Mouse (Mus musculus): Measurements from ENCODE around the gene Filip1. TPM values are rescaled to one million over a fixed set of nuclear protein-coding genes. Genes with fewer than 3 reads are reported as not detected.

Gene Filip1
- polyA plus RNA-seq, 1 experiment: not detected

DNA sequence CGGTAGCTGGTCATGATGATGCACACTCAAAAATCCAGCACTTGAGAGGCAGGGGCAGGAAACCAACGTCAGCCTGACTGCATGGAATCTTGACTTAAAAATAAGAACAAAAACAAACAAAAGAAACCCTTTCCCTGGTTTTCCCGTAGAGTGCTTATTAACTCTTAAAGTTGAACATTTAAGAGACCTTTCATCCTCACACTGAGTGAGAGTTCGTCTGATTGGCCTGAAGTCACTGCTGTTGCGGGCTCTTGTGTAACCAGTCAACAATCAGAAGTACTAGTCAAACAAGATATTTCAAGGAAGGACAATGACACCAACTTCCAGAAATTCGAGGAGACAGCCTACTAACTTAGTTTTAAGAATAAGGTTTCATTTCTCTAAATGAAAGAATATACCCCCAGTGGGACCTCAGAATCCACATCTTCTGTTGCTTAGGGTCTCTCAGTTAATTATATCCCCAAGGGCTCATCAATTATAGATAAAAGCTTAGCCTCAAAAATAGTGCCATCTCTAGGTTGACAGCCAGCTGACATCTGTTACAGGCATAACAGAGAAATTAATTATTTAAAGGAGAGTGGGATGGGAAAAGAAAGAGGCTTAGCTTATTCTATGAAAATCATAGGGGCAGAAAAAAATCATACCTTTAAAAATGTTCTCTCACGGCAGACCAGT, 216.1 kb downstream of the Filip1 start:
- H3K27me3 ChIP-seq (replicated peaks): no peaks in the 10 kb centered on the region
- TF ChIP-seq FLI1 (IDR thresholded peaks at IDR 0.05; ENCODE audit: low read length) (no peak), GATA1 (IDR thresholded peaks at IDR 0.05; ENCODE audit: borderline replicate concordance, low read length) (no peak)
- no peaks in the 10 kb centered on the region for H3K9me3 ChIP-seq
- no peaks in the 10 kb centered on the region for H3K36me3 ChIP-seq (replicated peaks; ENCODE audit: low read length)
- H3K4me3 ChIP-seq (replicated peaks): no peak overlapping the region
- peaks cover 26% of the 10 kb centered on the region for H3K4me1 ChIP-seq

GRCm38 (mm10) chr9:79795076-79795475, 217.6 kb downstream of the Filip1 start:
- no peaks in the 10 kb centered on the region for H3K36me3 ChIP-seq (replicated peaks; ENCODE audit: low read length)
- H3K27me3 ChIP-seq (replicated peaks): no peaks in the 10 kb centered on the region
- peaks cover 37% of the 10 kb centered on the region for H3K4me1 ChIP-seq
- TF ChIP-seq GATA1 (IDR thresholded peaks at IDR 0.05; ENCODE audit: borderline replicate concordance, low read length) (no peak), FLI1 (IDR thresholded peaks at IDR 0.05; ENCODE audit: low read length) (no peak)
- peak overlapping the region; percentile 54 for H3K4me3 ChIP-seq (replicated peaks)
- no peaks in the 10 kb centered on the region for H3K9me3 ChIP-seq

- Histone ChIP-seq H3K36me3 (replicated peaks; ENCODE audit: low read length) (no peaks in the 10 kb centered on the region), H3K27me3 (replicated peaks) (no peaks in the 10 kb centered on the region), H3K4me3 (replicated peaks) (peak within 1 kb of the TSS; percentile 100), H3K4me1 (peaks cover 49% of the 10 kb centered on the region), H3K9me3 (no peaks in the 10 kb centered on the region)
- TF ChIP-seq GATA1 (IDR thresholded peaks at IDR 0.05; ENCODE audit: borderline replicate concordance, low read length) (no peak), FLI1 (IDR thresholded peaks at IDR 0.05; ENCODE audit: low read length) (no peak; the same call in 1 of the 2 replicates)
These were observed 219.5 kb downstream of the Filip1 start, which contains the start of gene Tmem30a for GRCm38 (mm10) chr9:79792841-79793835. TSS of gene Tmem30a (minus strand) at chr9:79793507.

DNA sequence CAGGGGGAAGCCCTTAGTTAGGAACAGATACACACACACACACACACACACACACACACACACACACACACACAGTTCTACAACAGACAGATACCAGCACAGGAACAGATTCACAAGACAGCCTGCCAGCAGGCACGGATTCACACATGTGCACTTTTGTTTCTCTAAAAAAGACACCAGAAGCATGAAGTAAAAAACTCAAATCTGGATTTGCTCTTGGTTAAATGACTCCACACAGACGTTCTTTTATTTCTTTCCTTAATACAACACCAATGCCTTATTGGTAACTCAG, 226.9 kb downstream of the Filip1 start:
- Histone ChIP-seq H3K4me1 (peaks cover 60% of the 10 kb centered on the region), H3K36me3 (replicated peaks; ENCODE audit: low read length) (peaks cover 5% of the 10 kb centered on the region), H3K27me3 (replicated peaks) (no peaks in the 10 kb centered on the region), H3K4me3 (replicated peaks) (no peak overlapping the region), H3K9me3 (no peaks in the 10 kb centered on the region)
- TF ChIP-seq GATA1 (IDR thresholded peaks at IDR 0.05; ENCODE audit: borderline replicate concordance, low read length) (no peak), FLI1 (IDR thresholded peaks at IDR 0.05; ENCODE audit: low read length) (no peak)

DNA sequence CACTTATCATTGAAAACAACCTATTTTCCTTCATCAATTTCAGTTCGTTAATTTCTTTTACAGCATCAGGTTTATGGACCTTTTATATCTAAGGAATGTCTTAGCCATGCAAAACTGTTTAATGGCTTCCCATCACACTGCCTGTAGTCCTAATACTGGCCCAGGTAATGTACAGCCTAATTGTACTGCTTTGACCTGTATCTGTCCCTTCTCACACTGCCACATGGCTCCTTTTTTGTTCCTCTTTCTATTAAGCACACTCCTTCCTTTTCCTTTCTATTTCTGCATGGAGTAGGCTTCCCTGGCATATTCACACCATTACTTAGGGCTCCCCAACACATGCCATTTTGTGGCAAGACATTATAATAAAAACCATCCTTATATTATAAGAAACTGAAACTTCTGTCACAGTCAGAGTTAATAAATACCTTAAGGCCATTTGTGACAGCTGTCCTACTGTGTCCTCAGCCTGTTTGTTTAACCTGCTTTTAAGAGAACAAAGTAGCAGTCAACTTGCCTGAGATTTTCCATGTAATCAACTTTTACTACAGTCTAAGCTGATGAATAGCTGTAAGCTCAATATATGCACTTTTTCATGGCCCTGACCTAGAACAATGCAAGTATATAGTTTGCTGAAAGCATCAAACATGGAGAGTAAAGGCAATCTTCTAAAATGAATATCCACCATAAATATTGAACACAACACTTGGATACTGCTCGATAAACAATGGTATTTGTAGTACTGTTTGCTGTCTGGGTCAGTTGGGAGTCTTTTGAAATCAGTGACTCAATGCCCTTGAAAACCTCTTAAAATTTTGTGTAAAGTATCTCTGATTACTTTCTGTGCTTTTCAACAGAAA, 227.5 kb downstream of the Filip1 start:
- Histone ChIP-seq H3K4me1 (peaks cover 55% of the 10 kb centered on the region), H3K27me3 (replicated peaks) (no peaks in the 10 kb centered on the region), H3K9me3 (no peaks in the 10 kb centered on the region), H3K4me3 (replicated peaks) (no peak overlapping the region), H3K36me3 (replicated peaks; ENCODE audit: low read length) (peaks cover 7% of the 10 kb centered on the region)
- no peak for TF ChIP-seq FLI1 (IDR thresholded peaks at IDR 0.05; ENCODE audit: low read length)
- no peak for TF ChIP-seq GATA1 (IDR thresholded peaks at IDR 0.05; ENCODE audit: borderline replicate concordance, low read length)

GRCm38 (mm10) chr9:79784439-79784838, 228.2 kb downstream of the Filip1 start:
- Histone ChIP-seq H3K36me3 (replicated peaks; ENCODE audit: low read length) (peaks cover 11% of the 10 kb centered on the region), H3K27me3 (replicated peaks) (no peaks in the 10 kb centered on the region), H3K4me1 (peaks cover 50% of the 10 kb centered on the region), H3K9me3 (no peaks in the 10 kb centered on the region), H3K4me3 (replicated peaks) (no peak overlapping the region)
- TF ChIP-seq FLI1 (IDR thresholded peaks at IDR 0.05; ENCODE audit: low read length) (no peak), GATA1 (IDR thresholded peaks at IDR 0.05; ENCODE audit: borderline replicate concordance, low read length) (no peak)

DNA sequence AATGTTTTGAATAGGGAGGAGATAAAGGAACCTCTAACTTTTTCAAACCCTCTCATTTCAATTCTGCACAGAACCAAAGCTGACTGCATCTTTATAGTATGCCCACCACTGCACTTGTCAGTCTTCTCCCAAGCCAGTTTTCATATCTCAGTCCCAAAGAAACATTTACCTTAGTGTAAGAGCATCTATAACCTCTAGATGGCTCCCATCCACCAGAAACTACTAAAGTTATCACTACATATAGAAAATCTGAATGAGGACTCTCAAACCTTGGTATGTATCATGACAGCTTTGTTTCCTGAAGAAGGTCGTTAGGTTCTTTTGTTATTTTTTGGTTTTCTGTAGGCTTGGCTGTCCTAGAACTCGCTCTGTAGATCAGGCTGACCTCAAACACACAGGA, 233.3 kb downstream of the Filip1 start:
- no peaks in the 10 kb centered on the region for H3K27me3 ChIP-seq (replicated peaks)
- peaks cover 47% of the 10 kb centered on the region for H3K36me3 ChIP-seq (replicated peaks; ENCODE audit: low read length)
- H3K4me1 ChIP-seq: peaks cover 15% of the 10 kb centered on the region
- H3K4me3 ChIP-seq (replicated peaks): no peak overlapping the region
- TF ChIP-seq FLI1 (IDR thresholded peaks at IDR 0.05; ENCODE audit: low read length) (no peak), GATA1 (IDR thresholded peaks at IDR 0.05; ENCODE audit: borderline replicate concordance, low read length) (no peak)
- no peaks in the 10 kb centered on the region for H3K9me3 ChIP-seq

DNA sequence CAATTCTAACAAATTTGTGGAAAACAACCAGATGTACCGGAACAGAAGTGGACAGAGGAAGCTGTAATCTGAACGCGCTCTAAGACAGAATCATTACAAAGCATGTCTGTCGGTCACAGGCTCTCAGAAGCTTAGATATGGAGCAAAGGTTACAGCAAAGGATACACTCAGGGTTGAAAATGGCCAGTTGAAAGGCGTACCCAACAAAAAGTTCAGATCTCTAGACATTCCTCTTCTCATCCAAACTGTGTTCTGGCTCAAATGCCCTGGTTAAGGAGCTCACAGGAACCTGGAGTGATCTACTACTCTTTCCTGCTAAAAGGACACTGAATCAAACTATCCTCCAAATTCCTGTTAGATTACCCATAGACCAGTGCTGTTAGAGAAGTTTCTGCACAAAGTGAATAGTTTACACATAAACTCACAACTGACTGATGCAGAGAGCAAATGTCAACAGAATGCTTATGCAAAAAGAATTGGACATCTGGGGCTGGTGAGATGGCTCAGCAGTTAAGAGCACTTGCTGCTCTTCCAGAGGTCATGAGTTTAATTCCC, 245.6 kb downstream of the Filip1 start:
- peaks cover 7% of the 10 kb centered on the region; the same call in 1 of the 2 replicates for H3K4me1 ChIP-seq
- H3K36me3 ChIP-seq (replicated peaks; ENCODE audit: low read length): peaks cover 36% of the 10 kb centered on the region
- TF ChIP-seq FLI1 (IDR thresholded peaks at IDR 0.05; ENCODE audit: low read length): no peak
- no peak for TF ChIP-seq GATA1 (IDR thresholded peaks at IDR 0.05; ENCODE audit: borderline replicate concordance, low read length)
- H3K4me3 ChIP-seq (replicated peaks): no peak overlapping the region
- peaks cover 12% of the 10 kb centered on the region for H3K9me3 ChIP-seq
- no peaks in the 10 kb centered on the region for H3K27me3 ChIP-seq (replicated peaks)

GRCm38 (mm10) chr9:79765329-79765728, 247.3 kb downstream of the Filip1 start:
- TF ChIP-seq FLI1 (IDR thresholded peaks at IDR 0.05; ENCODE audit: low read length) (no peak), GATA1 (IDR thresholded peaks at IDR 0.05; ENCODE audit: borderline replicate concordance, low read length) (no peak)
- no peaks in the 10 kb centered on the region for H3K27me3 ChIP-seq (replicated peaks)
- peaks cover 19% of the 10 kb centered on the region for H3K36me3 ChIP-seq (replicated peaks; ENCODE audit: low read length)
- H3K4me1 ChIP-seq: peaks cover 10% of the 10 kb centered on the region; the same call in 1 of the 2 replicates
- H3K9me3 ChIP-seq: peaks cover 12% of the 10 kb centered on the region
- no peak overlapping the region for H3K4me3 ChIP-seq (replicated peaks)

Other genes with a start within 250 kb of the Filip1 start
- 64.6 and 357 TPM in 2 replicates for gene Tmem30a, start 219.3 kb downstream of the Filip1 start, polyA plus RNA-seq (2012; ENCODE audit: insufficient read depth, low replicate concordance)
- gene Senp6, start 54.1 kb upstream of the Filip1 start, polyA plus RNA-seq (2012; ENCODE audit: insufficient read depth, low replicate concordance): 5.1 and 71.9 TPM in 2 replicates
- 7.4 and 25.5 TPM in 2 replicates for gene Myo6, start 152.2 kb upstream of the Filip1 start, polyA plus RNA-seq (2012; ENCODE audit: insufficient read depth, low replicate concordance)